Mouse (Mus musculus): ENCODE results near the gene Sfn. TPM values are rescaled to one million over a fixed set of nuclear protein-coding genes. Genes with fewer than 3 reads are reported as not detected.

Gene Sfn
- polyA plus RNA-seq, 1 experiment from 2014 or later, result 3.9 TPM

DNA sequence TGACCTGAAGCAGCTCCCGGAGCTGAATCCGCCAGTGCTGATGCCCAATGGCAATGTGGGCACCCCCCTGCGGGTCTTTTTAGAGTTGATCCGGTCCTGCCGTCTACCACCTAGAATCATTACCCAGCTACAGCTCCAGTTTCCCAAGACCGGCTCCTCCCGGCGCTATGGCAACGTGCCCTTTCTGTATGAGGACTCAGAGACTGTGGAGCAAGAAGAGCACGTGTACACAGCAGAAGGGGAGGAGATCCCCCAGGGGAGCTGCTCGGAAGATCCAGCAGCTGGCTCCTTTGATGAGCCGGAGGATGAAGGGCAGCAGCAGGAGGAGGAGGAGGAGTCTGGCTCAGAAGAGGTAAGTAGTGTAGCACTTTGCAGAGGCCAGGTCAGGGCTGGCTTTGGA, 24.0 kb downstream of the Sfn start:
- WGBS, result 63% methylated on average over 12 of the region's 12 CpGs
- peaks cover 37% of the 10 kb centered on the region for H3K36me3 ChIP-seq (replicated peaks; ENCODE audit: control insufficient read depth, insufficient read depth)

DNA sequence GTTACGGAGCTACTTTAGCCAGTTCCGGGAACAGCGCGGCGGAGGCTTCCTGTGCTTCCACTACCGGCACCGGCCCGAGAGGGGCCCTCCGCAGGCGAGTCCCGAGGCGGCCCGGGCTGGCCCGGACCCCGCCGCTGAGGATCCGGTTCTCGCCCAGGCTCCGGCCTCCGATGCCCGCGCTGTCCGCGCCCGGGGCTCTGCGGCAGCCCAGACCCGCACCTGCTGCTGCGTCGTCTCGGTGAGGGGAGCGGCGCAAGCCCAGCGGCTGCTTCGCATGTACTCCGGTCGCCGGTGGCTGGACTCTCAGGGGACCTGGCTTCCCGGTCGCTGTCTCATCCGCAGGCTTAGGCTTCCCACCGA, 27.1 kb downstream of the Sfn start:
- peak overlapping the region; percentile 99 for H3K4me3 ChIP-seq (replicated peaks; ENCODE audit: low read length)
- H3K36me3 ChIP-seq (replicated peaks; ENCODE audit: control insufficient read depth, insufficient read depth), result peaks cover 20% of the 10 kb centered on the region
- peak overlapping the region; percentile 67 for H3K27ac ChIP-seq
- DNase-seq (ENCODE audit: low spot score), result no peak
- peak overlapping the region; percentile 81 for H3K4me2 ChIP-seq (replicated peaks)
- peaks cover 10% of the 10 kb centered on the region; the same call in 1 of the 2 replicates for H3K4me1 ChIP-seq (replicated peaks; ENCODE audit: control insufficient read depth, insufficient read depth, low read length)
- under 1% methylated on average over 40 of the region's 41 CpGs for WGBS
- peak; percentile 61 for ATAC-seq (ENCODE audit: low FRiP score)
- H3K27me3 ChIP-seq (ENCODE audit: control insufficient read depth, insufficient read depth, low read length), result no peaks in the 10 kb centered on the region
- H3K9me3 ChIP-seq (ENCODE audit: control insufficient read depth, low read length), result no peaks in the 10 kb centered on the region
- H3K9ac ChIP-seq, result peak overlapping the region; percentile 87

More for the DNA sequence above, 24.0 kb downstream of the Sfn start:
- H3K4me3 ChIP-seq (replicated peaks; ENCODE audit: low read length), result no peak overlapping the region
- no peaks in the 10 kb centered on the region for H3K27me3 ChIP-seq (ENCODE audit: control insufficient read depth, insufficient read depth, low read length)
- no peak overlapping the region for H3K27ac ChIP-seq
- no peak for DNase-seq (ENCODE audit: low spot score)
- ATAC-seq (ENCODE audit: low FRiP score), result no peak
- H3K4me1 ChIP-seq (replicated peaks; ENCODE audit: control insufficient read depth, insufficient read depth, low read length), result peaks cover 10% of the 10 kb centered on the region; the same call in 1 of the 2 replicates
- no peak overlapping the region for H3K4me2 ChIP-seq (replicated peaks)
- H3K9me3 ChIP-seq (ENCODE audit: control insufficient read depth, low read length), result no peaks in the 10 kb centered on the region
- no peak overlapping the region for H3K9ac ChIP-seq

- Histone ChIP-seq H3K27ac (peak within 1 kb of the TSS; percentile 67), H3K36me3 (replicated peaks; ENCODE audit: control insufficient read depth, insufficient read depth) (peaks cover 15% of the 10 kb centered on the region), H3K27me3 (ENCODE audit: control insufficient read depth, insufficient read depth, low read length) (no peaks in the 10 kb centered on the region), H3K9me3 (ENCODE audit: control insufficient read depth, low read length) (no peaks in the 10 kb centered on the region), H3K4me1 (replicated peaks; ENCODE audit: control insufficient read depth, insufficient read depth, low read length) (peaks cover 10% of the 10 kb centered on the region; the same call in 1 of the 2 replicates), H3K9ac (peak within 1 kb of the TSS; percentile 87), H3K4me2 (replicated peaks) (peak within 1 kb of the TSS; percentile 81), H3K4me3 (replicated peaks; ENCODE audit: low read length) (peak within 1 kb of the TSS; percentile 99)
- WGBS, result 7% methylated on average over 44 of the region's 44 CpGs
- DNase-seq (ENCODE audit: low spot score) (peak; percentile 96), ATAC-seq (ENCODE audit: low FRiP score) (peak; percentile 94)
These were observed 27.7 kb downstream of the Sfn start, which contains the start of gene Gpatch3 for GRCm38 (mm10) chr4:133574070-133574842. Gpatch3 (plus strand) TSS chr4:133574745.

DNA sequence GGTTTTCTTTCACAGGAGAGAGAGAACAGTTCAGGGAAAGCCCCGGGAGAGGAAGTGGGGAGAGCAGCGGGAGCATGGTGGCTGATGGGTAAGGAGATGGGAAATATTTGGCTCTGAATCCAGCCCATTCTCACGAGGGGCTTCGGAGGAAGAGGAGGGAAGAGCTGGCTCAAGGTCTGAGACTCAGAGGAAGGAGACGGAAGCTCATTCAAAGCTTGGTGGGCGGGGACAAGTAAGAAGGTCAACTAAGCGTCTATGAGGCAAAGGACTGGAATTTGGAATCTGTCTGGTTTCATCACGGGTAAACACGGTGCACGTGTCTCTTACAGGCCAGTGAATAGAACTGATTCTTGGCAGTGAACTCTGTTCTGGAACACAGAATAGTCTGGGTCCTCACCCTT, 31.9 kb downstream of the Sfn start:
- no peak overlapping the region for H3K9ac ChIP-seq
- H3K4me3 ChIP-seq (replicated peaks; ENCODE audit: low read length), result no peak overlapping the region
- no peak overlapping the region for H3K27ac ChIP-seq
- H3K4me2 ChIP-seq (replicated peaks), result no peak overlapping the region
- DNase-seq (ENCODE audit: low spot score), result no peak
- no peaks in the 10 kb centered on the region for H3K27me3 ChIP-seq (ENCODE audit: control insufficient read depth, insufficient read depth, low read length)
- 58% methylated on average over 10 of the region's 10 CpGs for WGBS
- H3K9me3 ChIP-seq (ENCODE audit: control insufficient read depth, low read length), result no peaks in the 10 kb centered on the region
- no peaks in the 10 kb centered on the region for H3K36me3 ChIP-seq (replicated peaks; ENCODE audit: control insufficient read depth, insufficient read depth)
- no peak for ATAC-seq (ENCODE audit: low FRiP score)
- H3K4me1 ChIP-seq (replicated peaks; ENCODE audit: control insufficient read depth, insufficient read depth, low read length), result peaks cover 1% of the 10 kb centered on the region; the same call in 1 of the 2 replicates

DNA sequence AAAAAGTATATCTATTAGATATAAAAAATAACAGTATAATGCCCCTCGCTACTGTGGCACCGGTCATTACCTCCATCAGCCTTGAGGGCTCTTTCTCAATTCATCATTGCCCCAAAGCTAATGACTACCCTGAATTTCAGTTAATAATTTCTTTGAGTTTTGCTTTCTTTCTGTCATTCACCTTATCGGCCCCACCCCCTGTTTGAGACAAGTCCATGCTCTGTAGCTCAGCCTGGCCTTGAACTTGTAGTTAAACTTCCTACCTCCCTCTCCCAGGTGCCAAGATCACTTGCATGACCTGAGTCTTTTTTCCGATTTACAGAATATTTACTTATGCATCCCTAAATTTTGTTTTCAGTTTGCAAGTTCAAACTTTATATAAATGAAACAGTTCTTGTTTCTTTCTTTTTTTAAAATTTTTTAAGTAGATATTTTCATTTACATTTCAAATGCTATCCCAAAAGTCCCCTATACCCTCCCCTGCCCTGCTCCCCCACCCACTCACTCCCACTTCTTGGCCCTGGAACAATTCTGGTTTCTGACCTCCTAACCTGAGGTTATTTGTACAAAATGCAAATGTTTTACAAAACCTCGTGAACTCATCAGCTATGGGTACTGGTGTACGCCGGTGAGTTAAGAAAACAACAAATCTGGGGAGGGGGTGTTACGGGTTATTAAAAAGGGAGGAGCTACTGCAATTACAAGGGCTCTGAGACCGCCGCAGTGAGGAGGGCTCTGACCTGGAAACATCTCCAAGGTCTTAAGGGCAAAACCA, 32.5 kb downstream of the Sfn start:
- Histone ChIP-seq H3K4me1 (replicated peaks; ENCODE audit: control insufficient read depth, insufficient read depth, low read length) (no peaks in the 10 kb centered on the region; the same call in 1 of the 2 replicates), H3K4me2 (replicated peaks) (no peak overlapping the region), H3K9ac (no peak overlapping the region), H3K27ac (no peak overlapping the region), H3K9me3 (ENCODE audit: control insufficient read depth, low read length) (no peaks in the 10 kb centered on the region), H3K36me3 (replicated peaks; ENCODE audit: control insufficient read depth, insufficient read depth) (no peaks in the 10 kb centered on the region), H3K4me3 (replicated peaks; ENCODE audit: low read length) (no peak overlapping the region), H3K27me3 (ENCODE audit: control insufficient read depth, insufficient read depth, low read length) (no peaks in the 10 kb centered on the region)
- DNase-seq (ENCODE audit: low spot score), result no peak
- whole genome bisulfite sequencing, result 77% methylated on average over 10 of the region's 10 CpGs
- ATAC-seq (ENCODE audit: low FRiP score), result no peak

GRCm38 (mm10) chr4:133567251-133567650, 34.7 kb downstream of the Sfn start:
- Histone ChIP-seq H3K4me1 (replicated peaks; ENCODE audit: control insufficient read depth, insufficient read depth, low read length) (no peaks in the 10 kb centered on the region), H3K4me2 (replicated peaks) (no peak overlapping the region), H3K9me3 (ENCODE audit: control insufficient read depth, low read length) (no peaks in the 10 kb centered on the region), H3K27ac (no peak overlapping the region), H3K4me3 (replicated peaks; ENCODE audit: low read length) (no peak overlapping the region), H3K36me3 (replicated peaks; ENCODE audit: control insufficient read depth, insufficient read depth) (no peaks in the 10 kb centered on the region), H3K9ac (no peak overlapping the region), H3K27me3 (ENCODE audit: control insufficient read depth, insufficient read depth, low read length) (no peaks in the 10 kb centered on the region)
- ATAC-seq (ENCODE audit: low FRiP score), result no peak
- 29% methylated on average over 8 of the region's 8 CpGs for WGBS
- no peak for DNase-seq (ENCODE audit: low spot score)

- 73% methylated on average over 11 of the region's 11 CpGs for WGBS
- no peak overlapping the region for H3K4me2 ChIP-seq (replicated peaks)
- H3K27me3 ChIP-seq (ENCODE audit: control insufficient read depth, insufficient read depth, low read length), result no peaks in the 10 kb centered on the region
- H3K4me1 ChIP-seq (replicated peaks; ENCODE audit: control insufficient read depth, insufficient read depth, low read length), result no peaks in the 10 kb centered on the region
- H3K4me3 ChIP-seq (replicated peaks; ENCODE audit: low read length), result no peak overlapping the region
- no peak overlapping the region for H3K9ac ChIP-seq
- ATAC-seq (ENCODE audit: low FRiP score) (no peak), DNase-seq (ENCODE audit: low spot score) (no peak)
- no peaks in the 10 kb centered on the region for H3K9me3 ChIP-seq (ENCODE audit: control insufficient read depth, low read length)
- no peaks in the 10 kb centered on the region for H3K36me3 ChIP-seq (replicated peaks; ENCODE audit: control insufficient read depth, insufficient read depth)
- no peak overlapping the region for H3K27ac ChIP-seq
These were observed 38.8 kb downstream of the Sfn start for GRCm38 (mm10) chr4:133563123-133563571.

DNA sequence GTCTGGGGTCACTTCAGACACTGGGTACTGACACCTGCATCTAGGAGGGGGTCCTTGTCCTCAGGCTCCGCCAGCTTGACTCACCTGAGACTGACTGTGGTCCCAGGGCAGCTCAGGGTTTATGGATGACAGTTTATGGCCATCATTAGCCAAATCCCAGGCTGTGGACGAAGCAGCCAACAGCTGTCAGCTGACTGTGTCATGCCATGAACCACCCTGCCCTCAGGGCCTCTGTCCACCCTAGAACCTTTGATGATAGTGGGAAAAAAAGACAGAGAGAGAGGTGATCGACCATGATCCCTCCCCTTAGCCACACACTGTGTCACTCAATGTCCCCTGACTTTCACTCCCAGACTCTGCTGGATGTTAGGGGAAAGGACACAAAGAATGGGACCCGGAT, 40.3 kb downstream of the Sfn start:
- DNase-seq (ENCODE audit: low spot score) (no peak), ATAC-seq (ENCODE audit: low FRiP score) (no peak)
- Histone ChIP-seq H3K4me1 (replicated peaks; ENCODE audit: control insufficient read depth, insufficient read depth, low read length) (no peaks in the 10 kb centered on the region), H3K9me3 (ENCODE audit: control insufficient read depth, low read length) (no peaks in the 10 kb centered on the region), H3K27ac (no peak overlapping the region), H3K36me3 (replicated peaks; ENCODE audit: control insufficient read depth, insufficient read depth) (no peaks in the 10 kb centered on the region), H3K4me2 (replicated peaks) (no peak overlapping the region), H3K4me3 (replicated peaks; ENCODE audit: low read length) (no peak overlapping the region), H3K9ac (no peak overlapping the region), H3K27me3 (ENCODE audit: control insufficient read depth, insufficient read depth, low read length) (no peaks in the 10 kb centered on the region)
- WGBS, result 72% methylated on average over 4 of the region's 4 CpGs

- no peak for ATAC-seq (ENCODE audit: low FRiP score)
These were observed 42.1 kb downstream of the Sfn start for GRCm38 (mm10) chr4:133559846-133560245.

More at GRCm38 (mm10) chr4:133559846-133560245, 42.1 kb downstream of the Sfn start:
- H3K9me3 ChIP-seq (ENCODE audit: control insufficient read depth, low read length), result no peaks in the 10 kb centered on the region
- H3K4me3 ChIP-seq (replicated peaks; ENCODE audit: low read length), result no peak overlapping the region
- no peaks in the 10 kb centered on the region for H3K27me3 ChIP-seq (ENCODE audit: control insufficient read depth, insufficient read depth, low read length)
- no peak overlapping the region for H3K27ac ChIP-seq
- H3K9ac ChIP-seq, result no peak overlapping the region
- no peaks in the 10 kb centered on the region for H3K36me3 ChIP-seq (replicated peaks; ENCODE audit: control insufficient read depth, insufficient read depth)
- 82% methylated on average over 4 of the region's 4 CpGs for WGBS
- no peak overlapping the region for H3K4me2 ChIP-seq (replicated peaks)
- no peak for DNase-seq (ENCODE audit: low spot score)
- H3K4me1 ChIP-seq (replicated peaks; ENCODE audit: control insufficient read depth, insufficient read depth, low read length), result no peaks in the 10 kb centered on the region

Measured in hindbrain, embryonic 14.5 days (tissue).